Mouse (Mus musculus): Measurements from ENCODE around the gene Olfr1467. TPM values are rescaled to one million over a fixed set of nuclear protein-coding genes. Genes with fewer than 3 reads are reported as not detected.

Gene Olfr1467
- not detected for total RNA-seq (2021)
- long read RNA-seq, experiment 1, result 0 reads
- long read RNA-seq, experiment 2, result 0 reads

GRCm38 (mm10) chr19:13361936-13362335, at the start of gene Olfr1467:
Gene Olfr1467 (plus strand): TSS chr19:13362236.
- DNase-seq, result no peak

DNA sequence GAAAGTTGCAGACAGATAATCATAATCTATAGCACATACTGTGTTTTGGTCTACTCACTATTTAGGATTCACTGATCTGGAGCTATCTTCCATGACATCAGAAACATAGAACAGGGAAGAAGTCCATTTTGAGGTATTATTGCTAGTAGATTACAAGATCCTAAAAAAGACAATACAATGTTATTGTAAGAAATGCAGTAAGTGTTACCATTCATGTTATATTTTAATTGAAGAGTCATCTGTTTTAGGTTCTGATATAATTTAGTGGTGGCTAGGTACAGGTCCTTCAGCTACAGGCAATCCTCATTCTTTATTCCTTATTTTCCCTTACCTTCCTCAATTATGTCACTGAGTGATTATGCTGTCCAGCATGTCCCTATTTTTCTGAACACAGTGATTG, 46.6 kb upstream of the Olfr1467 start, which contains the start of gene Olfr1465:
TSS of gene Olfr1465 (minus strand) at position 101 of the 400 bp plus-strand sequence.
- DNase-seq, result no peak

DNA sequence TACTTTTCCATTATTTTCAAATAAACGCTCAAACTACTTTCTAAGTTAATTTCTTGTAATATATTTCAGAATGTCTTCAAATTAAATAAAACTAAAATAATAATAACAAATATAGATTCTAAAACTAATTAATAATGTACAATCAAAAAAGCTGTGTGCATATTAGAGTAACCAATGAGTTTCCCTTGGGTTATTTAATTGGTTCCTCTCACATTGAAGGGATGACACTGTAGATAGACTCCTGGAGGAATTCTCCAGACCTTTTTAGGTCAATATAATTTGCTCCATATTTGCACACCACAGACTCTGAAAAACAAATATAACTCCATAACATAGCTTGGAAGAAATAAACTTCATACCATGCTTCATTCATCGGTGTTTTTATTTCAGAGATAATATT, 23.5 kb upstream of the Olfr1467 start, which contains the start of gene Olfr1466:
TSS of gene Olfr1466 (plus strand) at position 301 of the 400 bp plus-strand sequence.
- DNase-seq, result no peak

DNA sequence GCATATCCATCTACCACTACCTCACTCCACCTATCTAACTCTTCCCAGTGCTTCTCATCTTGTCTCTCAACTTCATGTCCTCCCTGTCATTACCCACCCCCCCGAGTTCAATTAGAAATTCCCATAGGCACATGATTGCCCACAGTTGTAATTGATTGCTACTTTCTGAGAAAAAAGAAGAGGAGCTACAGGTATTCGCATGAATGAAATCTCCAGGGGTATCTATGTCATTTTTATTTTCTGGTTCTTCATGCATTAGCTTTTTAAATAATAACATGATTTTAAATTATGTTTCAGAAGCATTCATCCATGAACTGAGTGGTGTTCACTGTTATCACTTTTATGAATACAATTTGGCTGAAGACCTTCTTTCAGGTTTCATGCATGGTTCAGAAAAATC, 45.5 kb downstream of the Olfr1467 start, which contains the start of gene Olfr1469:
TSS of gene Olfr1469 (plus strand) at position 301 of the 400 bp plus-strand sequence.
- no peak for DNase-seq

Other genes starting within 250 kb of the Olfr1467 start
- gene Olfr1459, start 212.7 kb upstream of the Olfr1467 start, total RNA-seq (2021), result not detected
- gene Olfr1461, start 199.2 kb upstream of the Olfr1467 start, total RNA-seq (2021), result not detected
- gene Olfr1462, start 176.5 kb upstream of the Olfr1467 start, total RNA-seq (2021), result not detected
- not detected for gene Olfr1463, start 130.9 kb upstream of the Olfr1467 start, total RNA-seq (2021)
- gene Olfr1465, start 46.7 kb upstream of the Olfr1467 start, total RNA-seq (2021), result not detected
- not detected for gene Olfr1466, start 23.4 kb upstream of the Olfr1467 start, total RNA-seq (2021)
- not detected for gene Olfr1469, start 45.6 kb downstream of the Olfr1467 start, total RNA-seq (2021)
- gene Olfr1471, start 81.2 kb downstream of the Olfr1467 start, total RNA-seq (2021), result not detected
- not detected for gene Olfr1472, start 93.8 kb downstream of the Olfr1467 start, total RNA-seq (2021)
- not detected for gene Olfr1474, start 107.3 kb downstream of the Olfr1467 start, total RNA-seq (2021)
- gene Olfr1475, start 118.0 kb downstream of the Olfr1467 start, total RNA-seq (2021), result not detected
- not detected for gene Olfr1477, start 138.3 kb downstream of the Olfr1467 start, total RNA-seq (2021)
- not detected for gene Olfr1480, start 165.7 kb downstream of the Olfr1467 start, total RNA-seq (2021)
- gene Olfr1484, start 221.3 kb downstream of the Olfr1467 start, total RNA-seq (2021), result not detected